Mouse (Mus musculus) ovary, postnatal 36 days (tissue): ENCODE results near the gene Mthfd1l.
"Not testable (repeated sequence)": the region's sequence is repeated elsewhere in the genome, so short reads cannot be mapped to it uniquely, and the experiment has no call there.

Source experiments
- DNase-seq: peaks from one replicate; pipeline ENCODE4 v3.0.0; 2022; ENCODE audit warnings: low spot score, mixed read lengths

Mthfd1l gene

DNA sequence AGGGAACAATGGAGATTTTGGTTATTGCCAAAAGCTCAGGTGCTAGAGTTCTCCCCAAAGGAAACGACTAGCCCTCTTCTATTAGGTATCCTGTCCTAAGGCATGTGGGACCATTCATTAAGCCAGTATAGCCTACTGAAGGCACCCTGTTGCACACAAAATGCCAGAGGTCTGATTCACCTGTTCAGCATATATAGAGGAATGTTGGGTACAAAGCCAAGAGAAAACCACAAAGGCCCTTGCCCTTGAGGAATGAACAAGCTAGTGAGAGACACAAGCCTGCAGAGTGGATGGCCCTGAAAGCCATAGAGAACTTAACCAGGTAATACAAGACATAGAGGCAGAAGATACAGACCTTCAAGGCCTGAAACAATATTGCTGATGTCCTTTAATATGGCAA lies 148.3 kb downstream of the Mthfd1l start:
- no peak for DNase-seq

- not testable (repeated sequence) for DNase-seq
Observed at GRCm38 (mm10) chr10:4123280-4123945, 150.5 kb downstream of the Mthfd1l start.

- no peak for DNase-seq
Observed at GRCm38 (mm10) chr10:4124148-4124547, 151.2 kb downstream of the Mthfd1l start.

GRCm38 (mm10) chr10:4125232-4125631 lies 152.3 kb downstream of the Mthfd1l start:
- no peak for DNase-seq

- DNase-seq: no peak
Observed at GRCm38 (mm10) chr10:4126335-4127012, 153.6 kb downstream of the Mthfd1l start.

DNA sequence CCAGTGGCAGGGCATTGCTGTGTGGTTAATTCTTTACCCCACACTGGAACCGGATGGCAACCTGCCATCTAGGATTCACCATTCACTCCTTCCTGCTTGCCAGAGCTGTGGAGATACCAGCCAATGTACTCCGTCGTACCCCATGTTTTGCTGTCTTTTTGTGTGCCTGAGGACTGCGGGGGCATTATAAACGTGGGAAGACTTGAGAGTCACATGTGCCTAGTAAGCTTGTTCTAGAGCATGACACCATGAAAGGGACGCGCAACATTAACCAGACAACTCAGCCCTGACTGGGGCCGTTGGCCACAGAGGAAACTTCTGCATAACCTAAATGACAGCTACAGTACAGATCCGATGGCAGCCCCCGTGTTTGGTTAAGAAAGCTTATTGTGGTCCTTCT lies 155.5 kb downstream of the Mthfd1l start:
- DNase-seq: no peak

DNA sequence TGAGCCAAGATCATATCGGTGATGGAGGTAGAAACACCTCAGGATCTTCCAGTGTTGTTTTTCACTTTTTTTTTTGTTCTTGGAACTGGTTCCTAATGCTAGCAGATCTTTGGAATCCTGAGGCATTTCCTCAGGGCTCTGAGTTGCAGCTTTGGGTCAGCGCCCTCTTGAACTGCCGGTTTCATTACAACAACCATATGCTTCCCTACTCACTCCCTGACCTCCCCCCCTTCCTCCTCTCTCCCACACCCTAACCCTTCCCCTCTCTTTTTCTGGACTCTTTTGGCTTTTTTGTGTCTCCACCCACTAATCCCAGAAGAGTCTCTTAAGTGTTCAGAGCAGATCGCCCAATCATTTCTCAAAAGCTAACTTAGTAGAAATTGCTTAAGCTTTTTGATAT lies 156.0 kb downstream of the Mthfd1l start:
- no peak for DNase-seq

DNA sequence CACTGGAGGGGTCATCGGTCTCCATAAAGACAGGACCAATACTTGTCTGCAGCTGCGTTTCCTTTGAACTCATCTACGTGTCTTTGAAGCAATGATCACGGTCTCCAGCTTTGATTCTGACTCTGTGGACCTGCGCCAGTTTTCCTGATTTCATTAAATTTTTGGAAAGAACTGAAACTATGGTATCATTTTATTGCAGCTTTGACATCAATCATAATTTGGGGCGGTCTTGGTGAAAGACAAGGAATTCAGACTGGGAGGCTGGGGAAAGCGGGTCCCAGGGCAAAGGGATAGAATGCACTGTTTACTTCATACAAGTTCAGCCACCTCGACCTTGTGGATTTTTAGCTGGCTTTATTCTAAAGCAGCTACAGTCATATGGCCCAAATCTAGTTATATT lies 156.5 kb downstream of the Mthfd1l start:
- no peak for DNase-seq

DNA sequence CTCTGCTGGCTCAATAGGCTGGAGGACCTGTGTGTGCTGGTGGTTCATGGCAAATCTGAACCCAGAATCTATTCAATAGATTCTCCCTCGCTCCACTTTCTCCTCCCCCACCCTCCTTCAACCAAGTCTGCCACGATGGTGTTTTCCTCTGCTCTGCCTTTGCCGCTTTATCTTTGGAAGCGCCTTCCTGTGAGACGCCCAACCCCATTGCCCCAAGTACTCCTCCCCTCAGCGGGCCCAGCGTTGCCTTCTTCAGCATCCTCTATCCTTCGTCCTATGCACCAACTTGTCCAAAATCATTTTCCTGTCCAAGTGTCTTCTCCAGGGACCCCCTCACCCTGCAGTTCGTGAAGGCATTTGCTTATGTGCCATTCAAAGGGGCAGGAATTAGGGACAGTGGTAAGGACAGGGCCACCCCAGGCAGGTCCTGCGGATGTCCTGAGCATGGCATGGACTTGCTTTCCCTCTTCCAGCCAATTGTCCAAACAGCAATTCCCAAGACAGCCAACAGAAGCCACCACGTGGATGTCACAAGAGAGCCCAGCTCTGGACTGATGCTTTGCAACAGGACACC lies 157.2 kb downstream of the Mthfd1l start:
- no peak for DNase-seq

DNA sequence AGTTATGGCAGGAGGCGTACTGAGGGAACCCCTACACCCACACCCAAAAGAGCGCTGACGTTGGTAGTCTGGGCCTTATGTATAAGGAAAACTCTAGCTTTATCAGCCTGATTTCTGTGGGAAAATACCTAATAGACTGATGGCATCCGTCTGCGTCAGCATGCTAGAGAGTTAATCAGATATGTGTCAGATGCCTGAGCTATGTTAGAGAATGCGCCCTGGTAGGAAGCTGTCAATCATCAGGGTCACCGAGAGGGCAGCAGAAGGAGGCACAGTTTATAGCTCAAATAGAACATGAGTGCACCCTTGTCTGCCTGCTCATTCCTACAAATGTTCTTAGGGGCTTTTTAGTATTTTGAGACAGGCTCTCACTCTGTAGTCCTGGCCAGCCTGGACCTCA lies 159.8 kb downstream of the Mthfd1l start:
- DNase-seq: no peak

DNA sequence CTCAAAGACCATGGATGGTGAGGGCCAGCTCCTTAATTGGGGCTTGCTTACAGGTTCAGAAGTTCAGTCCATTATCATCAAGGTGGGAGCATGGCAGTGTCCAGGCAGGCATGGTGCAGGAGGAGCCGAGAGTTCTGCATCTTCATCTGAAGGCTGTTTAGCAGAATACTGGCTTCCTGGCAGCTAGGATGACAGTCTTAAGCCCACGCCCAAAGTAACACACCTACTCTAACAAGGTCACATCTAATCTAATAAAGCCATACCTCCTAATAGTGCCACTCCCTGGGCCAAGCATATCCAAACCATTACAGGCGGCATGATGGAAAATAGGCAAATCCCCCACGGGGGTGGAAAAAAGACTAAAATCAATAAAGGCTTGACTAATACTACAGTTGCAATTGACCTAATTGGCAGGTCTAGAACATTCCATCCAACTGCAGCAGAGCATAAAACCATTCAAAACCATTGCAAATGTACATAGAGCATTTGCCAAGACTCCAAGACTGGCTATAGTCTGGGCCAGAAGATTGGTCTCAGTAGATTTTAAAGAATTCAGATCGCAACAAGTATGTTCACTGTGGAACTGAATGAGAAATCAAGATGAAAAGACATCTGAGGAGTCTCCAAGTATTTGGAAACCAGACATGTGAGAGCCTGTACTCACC lies 162.3 kb downstream of the Mthfd1l start:
- DNase-seq: no peak

- DNase-seq: no peak
Observed at GRCm38 (mm10) chr10:4139531-4139930, 166.6 kb downstream of the Mthfd1l start.

- DNase-seq: no peak
Observed at GRCm38 (mm10) chr10:4141689-4142088, 168.8 kb downstream of the Mthfd1l start.

DNA sequence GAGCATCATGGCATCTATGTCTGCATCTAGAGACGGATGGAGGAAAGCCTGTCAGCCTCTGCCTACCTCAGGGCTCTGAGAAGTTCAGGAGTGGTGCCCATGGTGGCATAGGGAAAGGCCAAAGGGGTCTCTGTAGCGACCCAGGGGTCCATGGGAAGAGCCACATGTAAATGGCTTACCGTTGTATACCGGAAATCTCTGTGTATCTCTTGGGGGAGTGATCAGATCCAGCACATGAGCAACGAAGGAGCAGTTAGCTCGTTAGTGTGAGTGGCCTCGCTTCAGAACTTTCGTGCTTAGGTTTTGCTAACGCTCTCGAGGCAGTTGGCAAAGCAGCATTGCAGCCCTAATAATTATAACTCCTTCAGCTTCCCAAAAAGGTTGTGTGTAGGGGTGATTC lies 169.9 kb downstream of the Mthfd1l start:
- DNase-seq: no peak

DNA sequence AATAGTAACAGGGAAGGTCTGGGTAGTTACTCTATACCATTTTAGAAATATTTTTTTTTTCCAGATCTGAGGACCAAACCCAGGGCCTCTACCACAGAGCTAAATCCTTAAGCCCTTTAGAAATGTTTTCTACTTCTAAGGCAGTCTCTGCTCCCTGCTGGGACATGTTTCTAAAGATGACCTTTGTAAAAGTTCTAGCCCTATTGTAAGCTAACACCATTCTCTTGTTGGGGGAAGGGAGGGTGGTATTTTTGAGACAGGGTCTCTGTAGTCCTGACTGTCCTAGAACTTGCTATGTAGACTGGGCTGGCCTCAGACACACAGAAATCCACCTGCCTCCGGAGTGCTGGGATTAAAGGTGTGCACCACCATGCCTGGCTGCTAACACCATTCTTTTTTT lies 170.5 kb downstream of the Mthfd1l start:
- no peak for DNase-seq

GRCm38 (mm10) chr10:4145080-4145807 lies 172.3 kb downstream of the Mthfd1l start:
- DNase-seq: no peak

- DNase-seq: no peak
Observed at GRCm38 (mm10) chr10:4146947-4147346, 174.0 kb downstream of the Mthfd1l start.

DNA sequence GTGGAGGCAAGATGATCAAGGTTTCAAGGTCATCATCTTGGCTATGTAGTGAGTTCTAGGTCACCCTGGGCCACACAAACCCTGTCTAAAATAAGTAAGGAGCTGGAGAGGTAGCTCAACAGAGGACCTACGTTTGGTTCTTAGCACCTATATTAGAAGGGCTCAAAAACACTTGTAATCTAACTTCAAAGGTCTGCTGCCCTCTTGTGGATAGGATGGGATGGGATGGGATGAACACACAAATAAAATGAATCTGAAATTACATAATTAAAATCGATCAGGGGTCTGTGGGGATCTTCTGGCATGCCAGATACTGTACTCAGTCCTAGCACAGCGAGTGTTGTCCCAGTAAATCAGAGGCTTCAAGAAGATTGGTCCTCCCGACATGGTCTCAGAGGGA lies 178.2 kb downstream of the Mthfd1l start:
- no peak for DNase-seq

- no peak for DNase-seq
Observed at GRCm38 (mm10) chr10:4151862-4152776, 179.2 kb downstream of the Mthfd1l start.

DNA sequence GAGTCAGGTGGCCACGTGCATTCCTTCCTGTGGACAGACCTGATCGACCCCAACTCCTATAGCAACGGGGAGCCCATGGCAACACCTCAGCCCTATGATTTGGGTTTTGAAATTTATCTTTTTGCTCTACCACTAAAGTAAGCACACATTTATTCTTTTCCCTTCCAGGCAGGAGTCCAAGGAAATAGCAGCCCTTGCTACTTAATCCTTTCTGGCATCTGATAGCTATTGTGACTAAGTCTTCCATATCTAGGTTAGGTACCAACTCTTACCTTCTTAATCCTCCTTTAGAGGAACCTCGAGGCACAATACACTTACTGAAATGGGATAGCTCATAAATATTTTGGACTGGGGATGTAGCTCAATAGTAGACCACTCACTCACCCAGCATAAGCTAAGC lies 180.1 kb downstream of the Mthfd1l start:
- DNase-seq: no peak

DNA sequence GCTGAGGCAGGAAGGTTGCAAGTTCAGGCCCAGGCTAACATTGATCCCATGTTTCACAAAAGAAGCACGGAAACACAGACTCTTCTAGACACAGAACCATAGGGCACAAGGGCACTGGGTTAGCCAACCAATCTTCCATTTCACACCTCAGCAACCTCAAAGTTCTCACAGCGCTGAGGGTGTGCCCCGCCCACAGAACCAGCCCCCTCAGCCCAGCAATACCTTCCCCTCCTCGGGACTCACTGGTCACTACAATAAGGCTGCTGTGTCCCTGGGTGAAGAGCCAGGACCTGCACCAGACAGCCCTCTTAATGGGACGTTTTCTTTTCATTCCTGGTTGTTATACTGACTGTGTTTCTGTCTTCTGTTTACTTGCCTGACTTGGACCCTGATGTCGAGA lies 181.1 kb downstream of the Mthfd1l start:
- DNase-seq: no peak
